Mouse (Mus musculus) thymus, postnatal 14 days (tissue): ENCODE data around the gene Nup210.
A peak's percentile ranks its signal among the peaks of the same experiment; 100 is the strongest.

Source experiments
- DNase-seq: peaks from one replicate; pipeline ENCODE4 v3.0.0; 2021

The Nup210 gene

DNA sequence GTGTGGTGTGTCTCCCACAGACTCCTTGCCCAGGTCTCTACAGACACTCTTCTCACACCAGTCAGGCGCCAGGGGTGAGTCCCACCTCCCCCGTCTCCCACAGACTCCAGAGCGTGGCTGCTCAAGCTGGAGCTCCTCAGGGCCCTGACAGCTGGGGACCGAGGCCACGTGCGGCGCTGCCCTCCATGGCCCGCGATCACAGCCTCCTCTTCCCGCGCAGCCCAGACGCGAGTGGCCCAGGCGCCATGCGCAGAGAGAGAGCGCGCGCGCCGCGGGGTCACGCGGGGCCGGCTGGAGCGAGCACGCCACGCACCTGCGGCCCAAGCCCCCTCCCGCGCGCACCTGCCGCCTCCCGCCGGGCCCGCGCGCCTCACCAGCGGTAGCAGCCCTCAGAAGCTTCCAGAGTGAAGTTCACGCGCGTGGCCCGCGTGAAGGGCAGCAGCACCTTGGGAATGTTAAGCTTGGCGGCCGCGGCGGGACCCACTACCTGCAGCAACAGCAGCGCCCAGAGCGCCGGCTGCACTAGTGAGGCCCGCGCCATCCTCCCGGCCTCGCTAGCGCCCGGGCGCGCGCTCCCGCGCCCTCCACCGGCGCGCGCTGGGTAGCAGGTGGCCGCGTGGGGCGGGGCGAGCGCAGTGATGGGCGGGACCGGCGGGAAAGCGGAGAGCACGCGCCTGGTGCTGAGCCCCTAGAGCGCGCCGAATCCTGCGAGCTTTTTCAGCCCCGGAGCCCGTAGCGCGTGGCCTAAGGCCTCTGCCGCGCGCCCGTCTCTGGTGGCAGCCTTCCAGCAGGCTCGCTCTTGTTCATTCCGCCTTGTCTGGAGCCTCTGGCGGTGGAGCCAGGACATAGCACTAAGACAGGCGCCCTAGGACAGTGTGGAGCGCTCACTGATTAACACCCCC lies at the start of gene Nup210:
Nup210 (minus strand) TSS at position 586 of the 902 bp plus-strand sequence.
- DNase-seq, result peak; percentile 98

DNA sequence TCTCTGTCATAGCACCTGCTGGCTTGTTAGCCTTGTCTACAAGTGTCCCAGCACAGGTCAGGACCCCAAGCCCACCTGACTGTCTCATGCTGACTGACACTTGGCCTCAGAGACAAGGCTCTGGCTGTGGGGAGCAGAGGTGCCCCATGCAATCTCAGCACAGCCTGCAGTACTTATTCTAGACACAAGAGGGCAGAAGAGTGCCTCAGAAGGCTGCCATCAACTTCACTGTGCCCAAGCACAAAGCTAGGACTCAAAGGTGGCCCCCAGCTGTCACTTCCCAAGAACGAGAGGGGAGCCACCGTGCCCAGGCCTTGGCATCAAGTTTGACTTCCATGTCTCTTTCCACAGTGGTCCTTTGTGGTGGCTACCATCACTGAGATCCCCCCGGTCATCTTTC lies 48.6 kb upstream of the Nup210 start:
- peak; percentile 78 for DNase-seq

DNA sequence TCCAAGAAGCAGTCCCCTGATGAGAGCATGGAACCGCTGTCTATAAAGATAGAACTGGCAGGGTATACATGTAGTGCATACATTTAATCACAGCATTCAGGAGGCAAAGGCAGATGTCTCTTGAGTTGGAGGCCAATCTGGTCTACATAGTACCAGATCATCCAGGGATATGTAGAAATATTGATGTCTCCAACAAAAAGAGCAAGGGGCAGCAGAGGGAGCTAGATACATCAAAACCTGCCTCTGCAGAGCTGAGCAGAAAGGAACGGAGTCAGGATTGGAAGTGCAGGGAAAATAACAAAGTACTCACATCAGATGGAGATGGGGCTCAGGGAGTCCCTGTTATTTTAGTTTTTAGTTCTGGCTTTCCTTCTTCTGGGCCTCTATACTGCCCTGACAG lies 48.0 kb upstream of the Nup210 start:
- DNase-seq, result no peak

DNA sequence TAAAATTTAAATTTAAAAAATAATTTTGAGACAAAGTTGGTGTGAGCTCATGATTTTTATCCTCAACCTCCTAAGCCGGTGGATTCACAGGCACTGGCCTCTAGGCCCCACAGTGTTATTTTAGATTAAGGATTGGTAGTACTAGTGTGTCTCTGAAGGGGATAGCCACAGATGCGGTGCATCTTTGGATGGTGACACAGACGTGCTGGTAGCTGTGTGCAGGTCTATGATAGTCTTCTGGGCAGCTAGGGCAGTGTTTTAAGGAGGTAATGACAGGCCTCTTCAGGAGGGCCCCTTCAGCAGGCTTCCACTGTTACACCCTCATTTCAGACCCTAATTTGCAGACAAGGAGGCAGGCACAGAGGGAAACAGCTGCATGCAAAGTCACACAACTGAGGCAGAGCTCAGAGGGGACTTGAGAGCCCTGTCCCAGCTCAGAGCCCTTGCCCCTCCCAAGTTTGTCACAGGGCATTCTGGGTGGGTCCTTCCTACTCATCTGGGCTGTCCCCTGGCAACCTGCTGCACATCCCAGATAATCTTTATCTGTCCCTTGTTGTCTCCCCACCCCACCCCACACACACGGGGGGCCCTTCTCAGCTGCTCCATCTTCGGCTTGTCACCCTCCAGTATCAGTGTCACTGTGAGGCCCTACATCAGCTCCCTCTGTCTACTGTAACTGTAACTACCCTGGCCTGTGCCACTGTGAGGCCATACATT lies 46.7 kb upstream of the Nup210 start:
- DNase-seq, result no peak

DNA sequence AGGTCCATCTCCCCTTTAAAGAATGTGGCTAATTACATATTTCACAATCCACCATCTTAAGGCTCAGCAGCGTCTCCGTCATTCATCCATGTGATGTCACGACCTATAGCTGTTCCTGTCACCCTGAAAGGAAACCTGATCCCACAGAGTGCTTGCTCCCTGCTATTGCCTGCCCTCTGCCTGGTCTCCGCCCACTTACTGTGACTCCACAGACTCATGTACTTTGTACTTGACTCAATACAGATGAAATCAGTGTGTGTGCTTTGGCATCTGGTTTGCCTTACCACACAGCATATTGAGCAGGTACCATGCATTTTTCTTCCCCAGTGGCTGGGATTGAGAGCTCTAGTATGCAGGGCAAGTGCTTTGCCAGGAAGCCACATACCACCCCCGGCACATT lies 45.7 kb upstream of the Nup210 start:
- no peak for DNase-seq

DNA sequence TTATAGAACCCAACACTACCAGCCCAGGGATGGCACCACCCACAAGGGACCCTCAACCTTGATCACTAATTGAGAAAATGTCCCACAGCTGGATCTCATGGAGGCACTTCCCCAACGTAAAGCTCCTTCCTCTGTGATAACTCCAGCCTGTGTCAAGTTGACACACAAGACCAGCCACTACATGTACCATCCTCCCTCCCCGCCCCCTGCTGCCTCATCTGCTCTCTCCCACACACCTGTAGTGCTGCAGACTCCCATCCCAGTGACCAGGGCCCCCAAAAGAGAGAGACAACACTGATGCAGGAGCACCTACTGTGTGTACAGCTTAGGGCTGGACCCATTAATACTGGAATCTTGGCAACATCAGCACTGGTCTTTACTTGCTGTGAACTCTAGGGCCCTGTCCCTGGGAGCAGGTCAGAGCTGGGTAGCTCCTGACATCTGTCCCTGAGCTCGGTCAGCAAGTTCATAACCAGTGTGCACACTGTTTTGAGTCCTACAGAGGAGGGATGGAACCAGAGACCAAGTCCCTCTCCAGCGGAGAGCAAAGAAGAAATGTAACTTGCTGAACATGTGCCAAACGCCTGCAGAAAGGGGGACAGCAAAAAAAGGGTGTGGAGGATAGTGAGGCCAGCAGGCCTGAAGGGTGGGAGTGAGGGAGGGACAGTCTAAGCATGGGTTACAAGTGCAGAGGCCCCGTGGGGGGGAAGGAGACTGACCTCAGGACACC lies 45.0 kb upstream of the Nup210 start:
- no peak for DNase-seq

DNA sequence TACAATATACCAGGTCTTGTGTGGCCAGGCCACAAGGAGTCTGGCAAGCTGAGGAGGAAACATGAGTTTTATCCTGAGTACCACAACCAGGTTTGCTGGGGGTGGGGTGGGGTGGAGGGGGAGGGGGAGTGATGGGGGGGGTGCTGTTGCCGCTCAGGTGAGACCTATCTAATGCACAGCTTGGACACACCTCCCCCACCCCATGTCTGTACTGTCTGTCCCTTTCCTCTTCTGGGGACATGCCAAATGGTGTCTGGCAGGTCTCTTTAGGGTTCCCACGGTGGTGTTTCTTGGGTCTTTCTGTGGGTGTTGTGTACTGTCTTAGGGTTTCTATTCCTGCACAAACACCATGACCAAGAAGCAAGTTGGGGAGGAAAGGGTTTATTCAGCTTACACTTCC lies 44.3 kb upstream of the Nup210 start:
- no peak for DNase-seq

DNA sequence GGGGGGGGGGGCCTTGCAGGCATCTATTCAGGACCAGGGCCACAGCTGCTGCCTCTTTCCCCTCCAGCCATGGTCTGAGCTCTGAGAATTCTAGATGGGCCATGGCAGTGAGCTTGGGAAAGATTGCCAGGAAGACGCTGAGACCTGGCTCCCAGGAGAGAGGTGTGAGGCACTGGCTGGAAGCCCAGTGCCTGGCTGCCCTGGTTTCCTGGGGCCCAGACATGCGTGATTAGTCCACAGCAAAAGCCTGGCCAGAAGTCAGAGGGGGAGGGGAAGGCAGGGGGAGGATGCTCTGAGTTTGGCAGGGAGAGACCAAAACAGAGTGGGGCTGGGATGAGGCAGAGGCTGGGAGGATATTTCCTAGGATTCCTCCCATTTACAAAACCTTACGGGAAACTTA lies 43.8 kb upstream of the Nup210 start:
- DNase-seq, result no peak

DNA sequence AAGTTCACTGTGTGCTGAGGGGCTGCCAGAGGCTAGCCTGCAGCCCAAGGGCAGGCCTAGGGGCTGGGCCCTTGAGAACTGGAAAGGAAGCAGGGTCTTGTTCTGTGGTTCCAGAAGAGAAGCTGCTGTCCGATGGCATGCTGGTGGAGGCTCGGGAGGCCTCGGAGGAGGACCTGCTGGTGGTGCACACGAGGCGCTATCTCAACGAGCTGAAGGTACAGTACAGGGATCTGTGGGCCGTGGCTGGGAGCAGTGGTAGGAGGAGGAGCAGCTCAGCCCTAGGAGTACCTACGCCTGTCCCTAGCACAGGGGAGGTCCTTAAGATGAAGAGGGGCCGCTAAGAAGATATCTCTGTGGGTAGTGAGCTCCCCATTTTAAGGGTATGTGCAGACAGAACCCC lies 42.4 kb upstream of the Nup210 start:
- DNase-seq, result no peak

DNA sequence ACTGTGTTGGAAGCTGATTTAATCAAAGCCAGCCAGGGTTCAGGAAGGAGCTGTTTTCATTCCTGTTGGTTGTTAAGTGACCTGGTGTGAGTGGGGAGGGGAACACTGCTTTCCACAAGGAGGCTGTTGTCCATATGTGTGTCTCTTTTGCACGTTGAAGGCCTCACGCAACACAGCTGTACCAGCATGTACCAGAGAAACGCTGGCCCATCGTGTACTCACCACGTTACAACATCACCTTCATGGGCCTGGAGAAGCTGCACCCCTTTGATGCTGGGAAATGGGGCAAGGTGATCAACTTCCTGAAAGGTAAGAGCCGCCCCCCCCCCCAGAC lies 40.6 kb upstream of the Nup210 start:
- no peak for DNase-seq

DNA sequence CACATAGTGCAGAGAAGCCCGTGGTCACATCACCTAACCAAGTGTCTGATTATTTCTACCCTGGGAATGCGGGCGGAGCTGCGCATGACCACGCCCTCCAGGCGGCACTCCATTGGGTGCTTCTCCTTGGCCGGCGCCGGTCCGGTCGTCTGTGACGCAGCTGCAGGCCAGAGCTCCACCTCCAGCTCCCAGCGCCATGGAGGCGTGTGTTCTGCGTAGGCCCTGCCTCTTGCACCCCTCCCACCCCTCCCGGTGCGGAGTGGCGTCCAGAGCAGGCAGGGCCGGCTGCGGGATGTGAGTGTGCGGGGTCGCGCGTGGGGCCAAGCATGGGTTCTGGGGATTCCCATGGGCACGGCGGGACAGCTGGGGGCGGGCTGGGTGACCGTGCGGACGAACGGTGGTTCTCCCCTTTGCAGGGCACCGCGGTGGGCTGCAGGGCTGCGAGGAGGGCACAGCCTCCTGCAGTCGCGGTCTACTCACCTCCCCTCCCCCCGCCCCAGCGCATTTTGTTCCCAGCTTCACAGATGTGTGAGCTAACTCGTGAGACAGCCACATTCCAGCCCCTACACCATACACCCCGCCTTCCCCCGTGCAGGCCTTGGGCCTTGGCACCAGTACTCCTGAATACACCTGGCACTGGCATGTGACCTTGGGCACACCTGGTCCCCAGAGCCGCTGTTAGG lies 40.1 kb upstream of the Nup210 start, which contains the start of gene Hdac11:
Hdac11 (plus strand) TSS at position 112 of the 683 bp plus-strand sequence.
- peak; percentile 65 for DNase-seq

DNA sequence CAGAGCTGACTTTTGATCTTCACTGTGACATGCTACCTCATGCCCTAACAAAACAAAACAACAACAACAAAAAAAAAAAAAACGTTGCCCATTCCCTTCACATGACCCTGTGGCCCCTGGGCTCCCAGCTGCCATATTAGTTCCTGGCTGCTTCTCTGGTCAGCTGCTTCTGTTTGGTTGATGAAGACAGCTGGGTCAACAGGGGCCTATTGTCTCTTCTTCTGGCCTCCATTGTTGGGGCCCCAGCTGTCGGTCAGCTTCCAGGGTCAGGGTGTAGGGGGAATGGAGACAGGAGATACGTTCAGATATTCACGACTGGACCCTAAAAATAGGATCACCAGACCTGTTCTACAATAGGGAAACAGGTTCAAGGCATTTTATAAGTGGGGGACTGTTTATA lies 39.4 kb upstream of the Nup210 start:
- no peak for DNase-seq

DNA sequence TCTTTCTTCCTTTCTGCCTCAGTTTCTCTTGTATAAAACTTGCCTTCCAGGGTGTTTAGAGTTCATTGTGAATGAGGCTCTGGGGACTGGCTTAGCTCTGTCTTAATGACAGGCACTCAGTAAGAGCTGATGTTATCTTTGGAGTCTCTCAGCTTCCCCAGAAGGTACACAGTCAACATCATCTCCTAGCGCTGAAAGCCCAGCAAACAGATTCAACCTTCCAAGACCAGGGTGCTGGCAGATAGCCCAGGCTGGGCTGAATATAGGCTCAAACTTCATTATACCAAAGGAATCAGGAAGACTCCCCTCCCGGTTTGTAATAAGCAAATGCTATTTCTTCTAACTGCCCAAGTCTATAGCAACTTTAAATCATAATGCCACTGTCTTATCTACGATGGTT lies 38.7 kb upstream of the Nup210 start:
- DNase-seq, result no peak

DNA sequence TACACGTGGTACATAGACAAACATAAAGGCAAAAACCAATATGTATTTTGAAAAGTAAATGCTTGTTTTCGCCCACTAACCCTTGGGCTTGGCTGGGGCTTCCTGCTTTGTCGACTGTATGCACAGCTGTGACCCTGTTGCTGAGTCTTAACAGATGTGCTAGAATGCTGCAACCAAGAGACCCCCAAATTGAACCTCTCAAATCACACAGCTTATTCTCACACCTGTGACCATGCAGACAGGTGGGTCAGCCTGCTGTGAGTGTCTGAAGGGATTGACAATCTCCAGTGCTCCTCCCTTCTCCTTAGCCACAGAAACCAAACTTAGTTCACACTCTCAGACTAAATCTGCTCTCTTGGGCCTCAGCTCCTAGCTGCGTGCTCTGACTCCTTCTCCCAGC lies 38.1 kb upstream of the Nup210 start:
- peak; percentile 54 for DNase-seq

DNA sequence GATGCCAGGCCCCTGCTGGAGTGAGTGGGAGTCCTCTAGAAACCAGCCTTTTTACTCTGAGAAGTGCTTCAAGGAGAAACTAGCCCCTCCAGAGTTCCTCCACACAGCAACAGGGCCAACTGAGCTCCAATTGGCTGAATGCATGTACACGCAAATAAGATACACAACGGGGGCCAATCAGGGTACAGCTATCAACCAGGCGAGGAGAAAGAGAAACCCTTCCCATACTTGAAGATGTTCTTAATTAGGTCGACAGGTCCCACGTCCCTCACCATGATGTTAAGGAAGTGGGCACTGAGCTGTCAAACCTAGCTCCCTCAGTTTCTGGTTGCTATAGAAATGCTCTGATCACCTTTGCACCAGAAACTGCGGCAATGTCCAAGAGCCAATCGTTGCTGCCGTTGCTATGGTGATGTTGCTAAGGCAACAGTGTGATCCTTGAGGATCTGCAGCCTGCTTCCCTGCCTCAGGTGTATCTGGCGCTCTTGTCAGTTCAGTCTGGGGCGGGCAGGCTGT lies 37.0 kb upstream of the Nup210 start:
- no peak for DNase-seq

DNA sequence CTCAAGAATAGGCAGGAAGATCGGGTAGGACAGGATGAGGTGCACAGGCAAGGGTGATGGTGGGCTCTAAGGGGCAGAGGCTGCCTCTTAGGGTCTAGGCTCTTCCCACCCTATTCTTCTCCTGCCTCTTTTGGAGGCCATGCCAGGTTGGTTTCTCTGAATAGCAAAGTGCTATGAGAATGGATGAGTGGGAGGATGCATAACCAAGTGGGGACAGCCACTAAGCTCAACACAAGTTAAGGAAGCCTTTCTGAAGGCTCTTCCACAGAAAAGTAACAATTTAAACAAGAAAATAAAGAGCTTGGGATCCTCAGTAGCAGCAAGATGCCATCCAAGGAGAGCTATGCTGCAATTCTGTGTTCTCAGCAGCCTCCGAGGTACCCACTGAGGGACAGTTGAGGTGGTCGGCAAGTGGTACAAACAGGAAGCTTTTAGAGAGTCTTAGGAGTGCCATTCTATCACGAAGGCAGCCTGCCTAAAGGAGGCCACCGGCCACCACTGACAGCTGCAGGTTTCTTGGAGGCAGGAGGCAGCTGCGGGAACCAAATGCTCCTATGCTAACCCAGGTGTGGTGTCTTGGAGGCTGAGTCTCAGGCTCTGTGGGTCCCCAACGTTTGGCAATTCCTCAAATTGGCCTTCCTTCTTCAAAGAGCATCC lies 36.4 kb upstream of the Nup210 start:
- peak; percentile 60 for DNase-seq

DNA sequence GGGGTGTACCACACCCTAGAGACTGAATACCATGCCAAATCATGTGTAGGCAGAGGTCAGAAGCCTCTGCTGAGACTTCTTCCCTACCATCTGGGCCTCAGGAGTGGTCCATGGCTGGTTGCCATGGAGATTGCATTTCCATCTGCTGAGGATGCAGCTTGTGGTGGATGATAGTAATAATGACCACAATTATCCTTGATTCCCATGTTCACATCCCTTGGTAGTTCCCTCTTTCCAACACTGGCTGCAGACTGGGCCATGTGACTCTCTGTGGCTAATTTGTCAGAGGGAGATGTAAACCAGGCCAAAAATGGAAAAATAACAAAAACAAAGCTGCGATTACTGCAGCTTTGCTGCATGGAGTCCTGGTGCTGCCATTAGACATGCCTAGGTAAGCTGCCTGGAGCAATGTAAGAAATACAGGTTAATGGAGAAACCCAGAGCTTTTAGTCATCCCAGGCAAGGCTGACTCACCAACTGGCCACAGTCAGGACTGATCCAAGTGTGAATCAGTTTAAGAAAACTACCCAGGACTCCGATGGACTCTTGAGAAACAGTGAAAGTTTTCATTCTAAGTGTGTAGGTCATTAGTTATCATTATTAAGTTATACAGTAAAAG lies 30.6 kb upstream of the Nup210 start:
- no peak for DNase-seq

DNA sequence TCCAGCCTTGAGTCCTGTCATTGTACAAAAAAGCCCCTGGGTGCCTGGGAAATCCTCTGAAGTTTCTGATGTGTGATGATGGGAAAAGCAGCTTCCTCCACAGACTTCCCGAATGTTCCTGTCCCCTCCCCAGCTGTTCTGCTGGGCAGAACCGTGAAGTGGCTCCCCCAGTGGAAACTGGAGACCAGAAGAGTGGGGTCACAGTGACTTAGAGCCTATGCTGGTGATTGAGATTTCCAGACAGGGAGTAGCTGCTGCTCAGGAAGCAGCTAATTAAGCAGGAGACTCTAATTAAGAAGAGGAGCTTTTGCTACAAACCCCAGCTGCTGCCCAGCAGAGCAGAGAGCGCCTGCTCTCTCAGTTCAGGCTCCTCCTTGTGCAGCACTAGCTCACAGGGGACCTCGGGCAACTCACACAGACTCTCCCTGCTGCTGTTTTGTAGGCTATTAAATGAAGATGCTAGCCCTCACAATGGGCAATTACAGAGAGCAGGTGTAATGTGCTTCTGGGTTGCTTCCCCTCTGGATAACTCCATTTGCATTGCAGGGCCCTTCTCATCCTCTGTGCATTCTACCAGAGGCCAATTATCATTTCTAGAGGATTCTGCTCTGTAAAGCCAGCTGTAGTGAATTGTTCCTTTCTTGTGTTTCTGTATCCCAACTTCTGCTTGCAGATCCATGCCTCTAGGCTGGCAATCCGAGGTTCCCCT lies 30.0 kb upstream of the Nup210 start:
- DNase-seq, result no peak

DNA sequence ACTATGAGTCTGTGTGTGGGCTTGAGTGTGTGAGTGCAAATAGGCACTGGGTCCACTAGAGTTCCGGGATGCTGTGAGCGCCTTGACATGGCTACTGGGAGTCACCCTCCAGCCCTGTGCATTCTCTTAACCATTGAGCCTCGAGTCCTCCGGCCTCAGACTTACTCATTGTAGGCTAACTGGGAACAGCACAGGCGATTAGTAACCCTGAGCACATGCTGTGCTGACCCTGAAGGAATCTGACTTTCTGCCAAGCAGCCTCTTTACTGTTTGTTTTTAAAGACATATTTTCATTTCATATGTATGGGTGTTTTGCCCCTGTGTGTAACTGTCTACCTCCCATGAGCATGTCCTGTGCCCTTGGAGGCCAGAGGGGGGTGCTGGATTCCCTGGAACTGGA lies 28.9 kb upstream of the Nup210 start:
- no peak for DNase-seq

DNA sequence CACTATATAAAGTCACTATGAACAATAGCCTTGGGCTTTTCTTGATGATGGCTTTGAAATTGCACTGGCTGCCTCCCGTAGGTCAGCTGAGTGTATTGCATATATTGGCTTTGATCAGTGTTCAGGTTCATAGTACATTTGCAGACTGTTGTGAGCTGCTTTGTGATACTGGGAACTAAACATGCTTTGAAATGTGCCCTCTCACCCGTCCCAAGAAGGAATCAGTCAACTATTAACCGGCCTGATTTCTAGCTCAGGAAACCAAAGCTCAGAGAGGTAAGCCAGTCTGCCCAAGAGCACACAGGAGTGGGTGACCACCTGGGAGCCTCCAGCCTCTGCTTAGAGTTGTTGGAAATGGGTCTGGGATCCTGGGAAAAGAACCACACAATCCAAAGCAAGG lies 28.4 kb upstream of the Nup210 start:
- no peak for DNase-seq

DNA sequence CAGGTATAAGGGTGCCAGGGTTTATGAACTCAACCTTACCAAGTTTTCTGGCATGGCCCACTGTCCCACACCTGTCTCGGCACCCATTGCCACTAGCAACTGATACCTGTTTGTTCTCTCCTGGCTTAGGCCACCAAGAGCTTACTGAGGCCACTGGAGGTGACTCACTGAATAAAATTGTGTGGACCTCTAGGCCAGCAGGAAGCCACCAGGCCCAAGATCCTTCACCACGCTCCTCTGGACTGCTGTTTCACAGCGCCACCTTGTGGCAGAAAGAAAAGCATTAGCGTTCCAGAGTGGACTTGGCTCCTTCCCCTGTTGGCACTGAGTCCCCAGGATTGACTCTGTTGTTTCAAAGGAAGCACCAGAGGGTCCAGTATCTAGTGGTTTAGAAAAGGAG lies 23.2 kb upstream of the Nup210 start:
- DNase-seq, result peak; percentile 76
